Mouse (Mus musculus): Measurements from ENCODE around the gene Wdcp.
"Not testable (repeated sequence)": the region's sequence is repeated elsewhere in the genome, so short reads cannot be mapped to it uniquely, and the experiment has no call there.

The Wdcp gene

DNA sequence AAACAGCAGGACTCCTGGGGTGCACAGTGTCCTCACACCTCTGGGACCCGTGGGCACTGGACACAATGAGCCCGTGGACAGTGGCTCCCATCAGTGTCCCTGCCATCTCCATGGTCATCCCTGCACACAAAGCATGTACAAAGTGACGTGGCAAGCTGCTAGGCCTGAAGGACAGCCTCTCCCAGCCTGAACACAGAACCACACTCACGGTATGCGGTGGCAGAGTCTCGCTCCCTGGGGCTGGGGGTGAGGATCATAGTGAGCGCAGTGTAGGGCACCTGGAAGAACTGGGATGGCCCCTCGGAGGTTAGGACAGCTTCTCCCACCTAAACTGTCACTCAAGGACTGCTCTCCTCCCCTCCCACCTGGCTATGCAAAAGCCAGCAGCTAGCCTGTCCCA lies 25.8 kb downstream of the Wdcp start:
- DNase-seq (ENCODE audit: low read depth, low spot score): no peak

- no peak for DNase-seq (ENCODE audit: low read depth, low spot score)
Measured at GRCm38 (mm10) chr12:4871260-4871659, 28.2 kb downstream of the Wdcp start.

GRCm38 (mm10) chr12:4872273-4872672 lies 29.2 kb downstream of the Wdcp start:
- DNase-seq (ENCODE audit: low read depth, low spot score): no peak

GRCm38 (mm10) chr12:4872983-4873477 lies 29.9 kb downstream of the Wdcp start:
- no peak for DNase-seq (ENCODE audit: low read depth, low spot score)

DNA sequence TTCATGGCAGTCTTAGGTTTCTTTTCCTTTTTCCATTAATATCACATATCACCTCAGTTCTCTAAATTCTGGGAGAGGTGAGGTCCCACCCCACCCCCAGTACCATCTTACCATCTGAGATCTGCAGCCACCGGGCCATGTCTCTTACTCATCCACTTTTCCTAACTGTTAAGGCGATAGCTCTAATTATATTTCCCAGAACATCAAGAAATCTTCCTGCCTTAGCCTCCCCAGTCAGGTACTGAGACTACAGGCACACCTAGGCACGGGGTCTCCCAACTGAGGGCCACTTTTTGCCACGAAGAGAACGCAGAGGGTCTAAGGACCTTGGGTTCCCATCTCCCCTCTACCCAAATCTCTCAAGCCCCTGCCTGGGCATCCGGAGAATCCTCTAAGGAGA lies 30.4 kb downstream of the Wdcp start:
- no peak for DNase-seq (ENCODE audit: low read depth, low spot score)

- peak; percentile 70 for DNase-seq (ENCODE audit: low read depth, low spot score)
Measured at GRCm38 (mm10) chr12:4874161-4874927, 31.2 kb downstream of the Wdcp start, which contains the start of gene Mfsd2b. Gene Mfsd2b (minus strand): TSS chr12:4874359.

DNA sequence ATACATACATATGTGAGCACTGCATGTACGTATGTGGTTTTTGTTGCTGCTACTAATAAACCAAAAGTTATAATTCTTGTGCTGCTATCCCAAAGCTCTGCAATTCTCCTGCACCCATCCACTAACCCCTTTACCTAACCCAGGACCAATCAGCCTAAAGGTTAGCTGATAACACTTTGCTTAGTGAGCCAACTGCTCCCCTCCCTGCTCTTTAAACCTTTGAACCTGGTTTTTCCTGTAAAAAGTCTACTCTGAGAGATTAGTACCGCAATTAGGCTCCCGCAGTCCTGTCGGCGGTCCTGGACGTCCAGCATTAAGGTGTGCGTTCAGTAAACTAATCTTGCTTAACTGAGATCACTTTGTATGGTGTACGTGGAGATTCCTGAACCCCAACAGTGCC lies 32.5 kb downstream of the Wdcp start:
- DNase-seq (ENCODE audit: low read depth, low spot score): no peak

- DNase-seq (ENCODE audit: low read depth, low spot score): no peak
Measured at GRCm38 (mm10) chr12:4878296-4878783, 35.2 kb downstream of the Wdcp start.

GRCm38 (mm10) chr12:4879048-4879447 lies 35.9 kb downstream of the Wdcp start:
- no peak for DNase-seq (ENCODE audit: low read depth, low spot score)

DNA sequence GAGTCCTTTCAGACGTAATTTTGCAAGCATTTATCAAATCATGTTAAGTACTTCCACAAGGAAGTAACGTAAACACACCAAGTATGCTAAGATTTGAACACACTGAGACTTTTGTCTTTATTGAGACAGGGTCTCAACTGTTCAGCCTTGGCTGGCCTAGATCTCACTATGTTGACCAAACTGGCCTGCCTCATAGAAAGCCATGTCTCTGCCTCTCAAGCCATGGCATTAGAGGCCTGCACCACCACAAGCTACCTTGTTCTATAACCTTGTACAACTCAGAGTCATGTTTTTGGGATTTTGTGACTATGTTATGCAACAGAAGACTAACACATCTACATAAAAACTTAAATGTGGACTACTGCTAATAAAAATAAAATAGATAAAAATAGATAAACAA lies 39.0 kb downstream of the Wdcp start:
- DNase-seq (ENCODE audit: low read depth, low spot score): no peak

- no peak for DNase-seq (ENCODE audit: low read depth, low spot score)
Measured at GRCm38 (mm10) chr12:4885062-4885461, 42.0 kb downstream of the Wdcp start.

GRCm38 (mm10) chr12:4886581-4886980 lies 43.5 kb downstream of the Wdcp start:
- not testable (repeated sequence) for DNase-seq (ENCODE audit: low read depth, low spot score)

DNA sequence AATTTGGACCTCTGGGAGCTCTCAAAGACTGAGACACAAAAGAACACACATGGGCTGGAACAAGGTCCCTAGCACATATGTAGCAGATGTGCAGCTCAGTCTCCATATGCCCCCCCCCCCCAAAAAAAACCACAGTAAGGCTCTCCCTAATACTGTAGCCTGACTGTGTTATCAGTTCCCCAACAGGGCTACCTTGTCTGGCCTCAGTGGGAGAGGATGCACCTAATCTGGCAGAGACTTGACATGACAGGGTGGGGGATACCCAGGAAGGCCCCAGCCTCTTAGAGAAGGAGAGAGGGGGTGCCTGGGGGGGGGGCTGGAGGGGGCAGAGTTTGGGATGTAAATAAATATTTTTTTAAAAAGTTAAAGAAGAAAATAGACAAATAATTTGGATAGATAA lies 45.6 kb downstream of the Wdcp start:
- DNase-seq (ENCODE audit: low read depth, low spot score): no peak

- DNase-seq (ENCODE audit: low read depth, low spot score): no peak
Measured at GRCm38 (mm10) chr12:4889251-4889650, 46.1 kb downstream of the Wdcp start.

GRCm38 (mm10) chr12:4889891-4890290 lies 46.8 kb downstream of the Wdcp start:
- no peak for DNase-seq (ENCODE audit: low read depth, low spot score)

DNA sequence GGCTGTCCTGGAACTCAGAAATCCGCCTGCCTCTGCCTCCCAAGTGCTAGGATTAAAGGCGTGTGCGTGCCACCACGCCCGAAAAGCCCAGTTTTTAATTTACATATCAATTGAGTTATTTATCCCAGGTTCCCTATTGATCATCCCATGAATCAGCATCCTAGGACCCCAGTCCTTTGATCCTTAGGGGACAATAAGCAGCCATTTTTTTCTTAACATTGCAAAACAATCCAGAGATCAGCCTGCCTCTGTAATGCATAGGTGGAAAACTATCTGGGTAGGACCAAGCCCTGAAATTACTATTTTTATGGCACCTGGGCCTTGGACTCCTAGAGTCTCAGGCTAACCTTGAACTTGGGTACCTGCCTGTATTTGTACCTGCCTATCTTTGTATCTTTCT lies 54.9 kb downstream of the Wdcp start:
- no peak for DNase-seq (ENCODE audit: low read depth, low spot score)

- no peak for DNase-seq (ENCODE audit: low read depth, low spot score)
Measured at GRCm38 (mm10) chr12:4905946-4906345, 62.8 kb downstream of the Wdcp start.

- DNase-seq (ENCODE audit: low read depth, low spot score): no peak
Measured at GRCm38 (mm10) chr12:4906476-4906875, 63.4 kb downstream of the Wdcp start.

- peak; percentile 94 for DNase-seq (ENCODE audit: low read depth, low spot score)
Measured at GRCm38 (mm10) chr12:4906951-4907906, 64.1 kb downstream of the Wdcp start, which contains the start of gene Ubxn2a. Gene Ubxn2a (minus strand): TSS chr12:4907705.

- DNase-seq (ENCODE audit: low read depth, low spot score): no peak
Measured at GRCm38 (mm10) chr12:4908391-4908790, 65.3 kb downstream of the Wdcp start.

All from mesoderm, embryonic 11.5 days (tissue).